Mouse (Mus musculus) limb, embryonic 11.5 days (tissue): ENCODE measurements around the gene Aass. TPM values are rescaled to one million over a fixed set of nuclear protein-coding genes. Genes with fewer than 3 reads are reported as not detected.

Experiments
- ATAC-seq: fragments of 200-750 bp; cut with Nextera tagmentation; 2 replicates; pipeline ENCODE4 v1.8.0; 2017; ENCODE audit warnings: low read depth; ENCODE audit not compliant: insufficient number of reproducible peaks, low FRiP score, low TSS enrichment
- DNase-seq: peaks from one replicate; pipeline ENCODE4 v3.0.0-alpha.2; 2015; ENCODE audit warnings: low spot score
- H3K27ac ChIP-seq: fragments of 300-500 bp; sonication (generic); replicated peaks from 2 replicates; pipeline ENCODE4 v1.5.1; 2014; ENCODE audit warnings: low read depth, mild to moderate bottlenecking, low read length
- H3K27me3 ChIP-seq: fragments of 300-500 bp; sonication (generic); 2 replicates; pipeline ENCODE4 v1.6.1; 2014; ENCODE audit warnings: mild to moderate bottlenecking, low read length, mixed read lengths; ENCODE audit not compliant: control insufficient read depth, insufficient read depth
- H3K36me3 ChIP-seq: fragments of 300-500 bp; sonication (generic); 2 replicates; pipeline ENCODE4 v1.6.1; 2014; ENCODE audit warnings: mild to moderate bottlenecking, low read length, moderate library complexity, mixed read lengths; ENCODE audit not compliant: control insufficient read depth, insufficient read depth
- H3K4me1 ChIP-seq: fragments of 300-500 bp; sonication (generic); 2 replicates; pipeline ENCODE4 v1.6.1; 2014; ENCODE audit warnings: low read length, mixed read lengths; ENCODE audit not compliant: control insufficient read depth, insufficient read depth
- H3K4me2 ChIP-seq: fragments of 300-500 bp; sonication (generic); 2 replicates; pipeline ENCODE4 v1.6.1; 2014; ENCODE audit warnings: low read depth, mild to moderate bottlenecking, moderate library complexity; ENCODE audit not compliant: severe bottlenecking
- H3K4me3 ChIP-seq: fragments of 300-500 bp; sonication (generic); 2 replicates; pipeline ENCODE4 v1.5.1; 2014; ENCODE audit warnings: low read depth, low read length
- H3K9ac ChIP-seq: fragments of 300-500 bp; sonication (generic); 2 replicates; pipeline ENCODE4 v1.6.1; 2014; ENCODE audit warnings: mild to moderate bottlenecking, low read length
- H3K9me3 ChIP-seq: fragments of 300-500 bp; sonication (generic); 2 replicates; pipeline ENCODE4 v1.6.1; 2016; ENCODE audit warnings: low read length; ENCODE audit not compliant: control insufficient read depth
- WGBS: fragments of 180-500 bp; shearing (Covaris S2); extraction: QIAGEN DNeasy Blood & Tissue Kit; methylation state at CpG from one replicate; pipeline ENCODE4 v1.1.7; 2014; 5-methylcytosine and 5-hydroxymethylcytosine counted together
- polyA plus RNA-seq: library from polyadenylated mRNA; unstranded; fragments of >200 nt; fragmentation: Nextera tagmentation; extraction: Ambion mirVana; gene quantifications from 2 replicates; pipeline ENCODE4 v1.2.1, GENCODE M21; 2014

The Aass gene
- polyA plus RNA-seq, 1 experiment from 2014 or later = 9.8 TPM

GRCm38 (mm10) chr6:23084587-23085421 lies 48.0 kb downstream of the Aass start:
- no peaks in the 10 kb centered on the region for H3K36me3 ChIP-seq
- H3K9ac ChIP-seq = no peak overlapping the region
- H3K27ac ChIP-seq = no peak overlapping the region
- no peaks in the 10 kb centered on the region for H3K27me3 ChIP-seq
- H3K9me3 ChIP-seq = no peaks in the 10 kb centered on the region
- H3K4me2 ChIP-seq = no peak overlapping the region
- no peak overlapping the region for H3K4me3 ChIP-seq
- ATAC-seq (no peak), DNase-seq (no peak)
- H3K4me1 ChIP-seq = no peaks in the 10 kb centered on the region
- WGBS = 85% methylated on average over 5 of the region's 5 CpGs

- no peaks in the 10 kb centered on the region for H3K36me3 ChIP-seq
- no peak overlapping the region for H3K4me3 ChIP-seq
- H3K4me1 ChIP-seq = no peaks in the 10 kb centered on the region
- no peaks in the 10 kb centered on the region for H3K9me3 ChIP-seq
- DNase-seq (no peak), ATAC-seq (no peak)
- no peak overlapping the region for H3K9ac ChIP-seq
- no peaks in the 10 kb centered on the region for H3K27me3 ChIP-seq
- no peak overlapping the region for H3K27ac ChIP-seq
- no peak overlapping the region for H3K4me2 ChIP-seq
- 60% methylated on average over 3 of the region's 3 CpGs for WGBS
These were observed 52.6 kb downstream of the Aass start for GRCm38 (mm10) chr6:23079991-23080680.

- no peak overlapping the region for H3K4me3 ChIP-seq
- H3K9me3 ChIP-seq = no peaks in the 10 kb centered on the region
- WGBS = 18% methylated on average over 2 of the region's 2 CpGs
- ATAC-seq = no peak
- H3K4me2 ChIP-seq = no peak overlapping the region
- H3K4me1 ChIP-seq = no peaks in the 10 kb centered on the region
- no peaks in the 10 kb centered on the region for H3K36me3 ChIP-seq
- H3K27ac ChIP-seq = no peak overlapping the region
- H3K9ac ChIP-seq = no peak overlapping the region
- no peaks in the 10 kb centered on the region for H3K27me3 ChIP-seq
- no peak for DNase-seq
These were observed 54.5 kb downstream of the Aass start for GRCm38 (mm10) chr6:23078273-23078672.

GRCm38 (mm10) chr6:23076060-23076459 lies 56.7 kb downstream of the Aass start:
- DNase-seq (no peak), ATAC-seq (no peak)
- Histone ChIP-seq H3K4me3 (no peak overlapping the region), H3K9ac (no peak overlapping the region), H3K36me3 (no peaks in the 10 kb centered on the region), H3K4me1 (no peaks in the 10 kb centered on the region), H3K27ac (no peak overlapping the region), H3K4me2 (no peak overlapping the region), H3K27me3 (no peaks in the 10 kb centered on the region), H3K9me3 (no peaks in the 10 kb centered on the region)
- WGBS = 68% methylated on average over 2 of the region's 2 CpGs

- no peak for ATAC-seq
- Histone ChIP-seq H3K4me3 (no peak overlapping the region), H3K9me3 (no peaks in the 10 kb centered on the region; the same call in 1 of the 2 replicates)
These were observed 77.1 kb downstream of the Aass start for GRCm38 (mm10) chr6:23055734-23056133.

GRCm38 (mm10) chr6:23048836-23049235 lies 84.0 kb downstream of the Aass start:
- Histone ChIP-seq H3K4me3 (no peak overlapping the region), H3K9me3 (no peaks in the 10 kb centered on the region; the same call in 1 of the 2 replicates), H3K36me3 (no peaks in the 10 kb centered on the region), H3K9ac (no peak overlapping the region), H3K27ac (no peak overlapping the region), H3K4me2 (no peak overlapping the region), H3K27me3 (no peaks in the 10 kb centered on the region), H3K4me1 (no peaks in the 10 kb centered on the region)
- ATAC-seq (no peak), DNase-seq (no peak)
- WGBS = 86% methylated on average over 4 of the region's 4 CpGs

More at GRCm38 (mm10) chr6:23055734-23056133, 77.1 kb downstream of the Aass start:
- DNase-seq = no peak
- no peaks in the 10 kb centered on the region for H3K4me1 ChIP-seq
- H3K27ac ChIP-seq = no peak overlapping the region
- H3K36me3 ChIP-seq = no peaks in the 10 kb centered on the region
- 91% methylated on average over 5 of the region's 5 CpGs for WGBS
- H3K27me3 ChIP-seq = no peaks in the 10 kb centered on the region
- H3K4me2 ChIP-seq = no peak overlapping the region
- no peak overlapping the region for H3K9ac ChIP-seq

GRCm38 (mm10) chr6:23028251-23028650 lies 104.5 kb downstream of the Aass start:
- Histone ChIP-seq H3K9me3 (no peaks in the 10 kb centered on the region), H3K9ac (no peak overlapping the region), H3K36me3 (no peaks in the 10 kb centered on the region), H3K4me3 (no peak overlapping the region), H3K4me2 (no peak overlapping the region), H3K4me1 (no peaks in the 10 kb centered on the region), H3K27ac (no peak overlapping the region), H3K27me3 (no peaks in the 10 kb centered on the region)
- 63% methylated on average over 1 of the region's 1 CpGs for WGBS
- no peak for ATAC-seq
- DNase-seq = no peak
